Mouse (Mus musculus): ENCODE results near the gene Sema6d.

- TF ChIP-seq POLR2A (IDR thresholded peaks at IDR 0.05; ENCODE audit: insufficient read depth, low read depth, low read length): no peak
- no peak for TF ChIP-seq CTCF (IDR thresholded peaks at IDR 0.05; ENCODE audit: insufficient read depth, low read depth, low read length)
These were observed 116.0 kb downstream of the Sema6d start for GRCm38 (mm10) chr2:124205811-124206210.

Measured in olfactory bulb, adult 2 months (tissue).